In the genomic region with DNA sequence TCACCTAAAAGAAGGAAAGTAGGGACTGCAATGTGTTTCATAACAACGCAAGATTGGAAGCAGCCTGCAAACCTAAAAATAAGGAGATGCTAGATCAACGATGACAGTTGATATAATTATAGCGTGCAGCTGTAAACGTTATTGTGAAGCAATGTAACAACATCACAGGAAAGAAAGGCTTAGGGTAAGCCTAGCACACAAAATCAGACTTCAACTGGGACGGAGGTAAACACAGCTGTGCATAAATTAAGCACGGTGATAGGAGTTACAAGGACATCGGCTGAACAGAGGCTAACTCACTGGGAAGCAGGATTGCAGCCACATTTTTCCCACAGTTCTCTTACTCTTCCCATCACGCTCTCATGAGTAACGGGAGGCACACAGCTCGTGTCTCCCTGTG, we compare ENCODE assay signal across 26 mouse cellular contexts. TPM values are rescaled to one million over a fixed set of nuclear protein-coding genes. Genes with fewer than 3 reads are reported as not detected.
DNase-seq lines count a peak whose midpoint lies in the region; ATAC-seq and TF ChIP-seq lines count a peak whose summit lies in the region.
"Had no signal": no experiment of that assay in that cellular context is flagged by ENCODE, and none has a peak within 500 bp of the region (broad histone marks: within the 10 kb centered on the region; RNA-seq: fewer than 3 reads in every experiment).

No protein-coding gene starts in this region.

- no peak for DNase-seq in frontal cortex, postnatal 10 days (ENCODE audit: low spot score in 2 of 2)
- DNase-seq in lung, postnatal 0 days (ENCODE audit: low spot score): peak; percentile 8
- no peak for DNase-seq in lung, postnatal 25 days (ENCODE audit: low spot score)
- peak; percentile 51 for DNase-seq in forebrain, embryonic 14.5 days (ENCODE audit: low spot score)
- peak; percentile 55 for DNase-seq in telencephalon, adult 2 months (ENCODE audit: low read depth, low spot score)
- no peak for DNase-seq in layer of hippocampus, adult 9-11 months
- DNase-seq: adrenal gland, adult 8-10 months; B cell, adult 2 months; cerebellum, adult 8-10 months; gastrocnemius, postnatal 10 days; heart, postnatal 4 days; kidney, adult 2 months; kidney, postnatal 14 days; layer of hippocampus, postnatal 36 days; lung, postnatal 14 days; thymus, postnatal 25 days had no signal

- no peak for TF ChIP-seq CTCF in lung, postnatal 0 days (IDR thresholded peaks at IDR 0.05)

- H3K27me3 ChIP-seq in lung, postnatal 0 days (replicated peaks; ENCODE audit: insufficient read depth, low read length): no peaks in the 10 kb centered on the region
- H3K27me3 ChIP-seq in forebrain, embryonic 14.5 days (replicated peaks; ENCODE audit: control insufficient read depth, insufficient read depth, low read length): no peaks in the 10 kb centered on the region
- H3K27me3 ChIP-seq: embryonic facial prominence, embryonic 12.5 days; Patski had no signal

- ATAC-seq in frontal cortex, adult (ENCODE audit: low TSS enrichment): peak; percentile 91
- ATAC-seq in lung, postnatal 0 days: no peak
- ATAC-seq in forebrain, embryonic 14.5 days: peak; percentile 90
- ATAC-seq: Patski had no signal

- H3K4me2 ChIP-seq in lung, postnatal 0 days (replicated peaks; ENCODE audit: low read depth, low read length): no peak overlapping the region
- no peak overlapping the region for H3K4me2 ChIP-seq in forebrain, embryonic 14.5 days (ENCODE audit: low read length)
- H3K4me2 ChIP-seq: embryonic facial prominence, embryonic 12.5 days; hindbrain, embryonic 14.5 days; midbrain, embryonic 12.5 days; neural tube, embryonic 15.5 days had no signal

- WGBS in lung, postnatal 0 days: 48% methylated on average over 10 of the region's 10 CpGs
- 57% methylated on average over 10 of the region's 10 CpGs for WGBS in forebrain, embryonic 14.5 days

- H3K9ac ChIP-seq in lung, postnatal 0 days (replicated peaks; ENCODE audit: low read depth): no peak overlapping the region
- no peak overlapping the region for H3K9ac ChIP-seq in forebrain, embryonic 14.5 days (ENCODE audit: low read length)
- H3K9ac ChIP-seq: embryonic facial prominence, embryonic 12.5 days; hindbrain, embryonic 14.5 days; midbrain, embryonic 12.5 days; neural tube, embryonic 15.5 days had no signal

- no peak overlapping the region for H3K27ac ChIP-seq in lung, postnatal 0 days (ENCODE audit: low read length)
- no peak overlapping the region for H3K27ac ChIP-seq in forebrain, embryonic 14.5 days (ENCODE audit: low read depth, low read length)
- H3K27ac ChIP-seq: embryonic facial prominence, embryonic 12.5 days; heart, embryonic 10.5 days; hindbrain, embryonic 14.5 days; midbrain, embryonic 12.5 days; neural tube, embryonic 15.5 days had no signal

- no peaks in the 10 kb centered on the region for H3K4me1 ChIP-seq in lung, postnatal 0 days (ENCODE audit: insufficient read depth, low read depth, low read length)
- H3K4me1 ChIP-seq in forebrain, embryonic 14.5 days (ENCODE audit: control insufficient read depth, insufficient read depth, low read length): no peaks in the 10 kb centered on the region
- H3K4me1 ChIP-seq: embryonic facial prominence, embryonic 12.5 days; heart, embryonic 10.5 days; midbrain, embryonic 12.5 days had no signal

- H3K9me3 ChIP-seq in lung, postnatal 0 days (ENCODE audit: low read length): no peaks in the 10 kb centered on the region
- H3K9me3 ChIP-seq in forebrain, embryonic 14.5 days (replicated peaks; ENCODE audit: control insufficient read depth, low read length): no peaks in the 10 kb centered on the region
- H3K9me3 ChIP-seq: embryonic facial prominence, embryonic 12.5 days; heart, embryonic 10.5 days; midbrain, embryonic 12.5 days; neural tube, embryonic 15.5 days had no signal

- H3K36me3 ChIP-seq in lung, postnatal 0 days (ENCODE audit: insufficient read depth, low read length): no peaks in the 10 kb centered on the region
- H3K36me3 ChIP-seq in forebrain, embryonic 14.5 days (ENCODE audit: control insufficient read depth, insufficient read depth, low read length): no peaks in the 10 kb centered on the region
- H3K36me3 ChIP-seq: embryonic facial prominence, embryonic 12.5 days; G1E; heart, embryonic 10.5 days; midbrain, embryonic 12.5 days; neural tube, embryonic 15.5 days had no signal

- no peak overlapping the region for H3K4me3 ChIP-seq in lung, postnatal 0 days (ENCODE audit: low read depth, low read length)
- H3K4me3 ChIP-seq in forebrain, embryonic 14.5 days (ENCODE audit: low read depth, low read length): no peak overlapping the region
- H3K4me3 ChIP-seq: embryonic facial prominence, embryonic 12.5 days; erythroblast, embryonic 14.5 days; heart, embryonic 10.5 days; midbrain, embryonic 12.5 days; neural tube, embryonic 15.5 days had no signal

- TF ChIP-seq EP300 in lung, postnatal 0 days (IDR thresholded peaks at IDR 0.05): no peak

RNA-seq across cellular contexts. Expression of a gene that starts 34.7 kb away (rescaled TPM):
- 0.04 and 0.05 TPM in 2 replicates for polyA plus RNA-seq in lung, postnatal 0 days (2015; fragmentation: Nextera tagmentation; extraction: Ambion mirVana)
- polyA plus RNA-seq in forebrain, embryonic 14.5 days (2014; fragmentation: Nextera tagmentation; extraction: Ambion mirVana): 0.39 and 0.70 TPM in 2 replicates
- polyA plus RNA-seq: erythroblast, embryonic 14.5 days; liver, adult 2 months had no signal

Comparison
In these comparisons a context has a peak if more than half of its experiments do, and no peak if none do; other contexts are left out.
1. DNase-seq: peak in lung, postnatal 0 days (single experiment), forebrain, embryonic 14.5 days (single experiment) and telencephalon, adult 2 months (single experiment); none in frontal cortex, postnatal 10 days (0 of 2), lung, postnatal 25 days (single experiment) and layer of hippocampus, adult 9-11 months (single experiment).